7 mouse cellular contexts compared by ENCODE assay signal in the genomic region with DNA sequence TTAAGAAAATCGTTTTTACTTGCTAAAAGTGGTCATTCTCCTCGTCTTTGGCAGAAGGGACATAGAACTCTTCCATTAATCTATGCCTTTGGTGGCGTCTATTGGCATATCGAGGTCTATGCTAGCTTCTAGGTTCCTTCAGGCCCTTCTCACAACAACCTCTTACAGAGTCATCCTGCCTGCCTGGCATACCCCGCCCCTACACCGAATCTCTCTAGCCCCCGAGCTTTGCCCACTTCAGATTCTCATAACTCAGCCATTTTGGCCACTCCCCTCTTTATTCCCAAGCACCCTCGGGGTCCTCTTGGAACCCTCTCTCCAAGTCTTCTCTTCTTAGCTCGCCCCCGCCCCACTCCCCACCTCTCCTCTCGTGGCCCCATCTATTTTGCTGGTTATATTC. TPM values are rescaled to one million over a fixed set of nuclear protein-coding genes. Genes with fewer than 3 reads are reported as not detected.
DNase-seq lines count a peak whose midpoint lies in the region; ATAC-seq and TF ChIP-seq lines count a peak whose summit lies in the region.

No protein-coding gene starts in this region.

- H3K4me3 ChIP-seq in embryonic facial prominence, embryonic 13.5 days = peak overlapping the region; percentile 74
- H3K4me3 ChIP-seq in intestine, postnatal 0 days (ENCODE audit: low read depth, low read length) = peak overlapping the region; percentile 67
- H3K4me3 ChIP-seq in neural tube, embryonic 11.5 days (ENCODE audit: low read depth, low read length) = peak overlapping the region; percentile 55

- CTCF ChIA-PET in Patski (lab: Charles Lee) = interaction anchor here (1.1 to 1.3 kb wide), 2 partner anchors 20 to 51 kb away, joined by 3 to 4 read pairs; no protein-coding TSS in a partner anchor

- peak; percentile 32 for ATAC-seq in Patski
- peak; percentile 50; the same call in 1 of the 2 replicates for ATAC-seq in embryonic facial prominence, embryonic 13.5 days (ENCODE audit: insufficient number of reproducible peaks, insufficient read depth, low FRiP score, low TSS enrichment, low read depth)
- peak; percentile 32; the same call in 1 of the 2 replicates for ATAC-seq in intestine, postnatal 0 days
- 0 out of 2 replicates have a peak, but pooled peaks have one; percentile 46 for ATAC-seq in neural tube, embryonic 11.5 days (ENCODE audit: insufficient read depth, low FRiP score, low TSS enrichment)

- H3K36me3 ChIP-seq in embryonic facial prominence, embryonic 13.5 days = peaks cover 24% of the 10 kb centered on the region
- H3K36me3 ChIP-seq in intestine, postnatal 0 days (ENCODE audit: control insufficient read depth, insufficient read depth) = 0 out of 2 replicates have a peak, but pooled peaks cover 1% of the 10 kb centered on the region
- no peaks in the 10 kb centered on the region for H3K36me3 ChIP-seq in neural tube, embryonic 11.5 days (ENCODE audit: control insufficient read depth, insufficient read depth, low read length)

- no peaks in the 10 kb centered on the region for H3K27me3 ChIP-seq in Patski
- H3K27me3 ChIP-seq in embryonic facial prominence, embryonic 13.5 days = 0 out of 2 replicates have a peak, but pooled peaks cover 5% of the 10 kb centered on the region
- no peaks in the 10 kb centered on the region for H3K27me3 ChIP-seq in intestine, postnatal 0 days (replicated peaks; ENCODE audit: control insufficient read depth, insufficient read depth, low read length)
- H3K27me3 ChIP-seq in neural tube, embryonic 11.5 days (ENCODE audit: control insufficient read depth, insufficient read depth, low read length) = no peaks in the 10 kb centered on the region

- intact Hi-C loops in left cerebral cortex, postnatal 14 days (cut with DNase I) = loop anchor here (5.0 kb wide), 2 partner anchors 57 to 192 kb away; partner anchors contain the start of gene Ffar3
- intact Hi-C loops in left cerebral cortex, postnatal 10 days (cut with DNase I) = no loop called here

- TF ChIP-seq CTCF in Patski (IDR thresholded peaks at IDR 0.05) = no peak
- TF ChIP-seq CTCF in intestine, postnatal 0 days (IDR thresholded peaks at IDR 0.05; ENCODE audit: low read depth) = no peak

- H3K4me2 ChIP-seq in embryonic facial prominence, embryonic 13.5 days = peak overlapping the region; percentile 84
- H3K4me2 ChIP-seq in intestine, postnatal 0 days (replicated peaks; ENCODE audit: low read depth) = peak overlapping the region; percentile 94
- H3K4me2 ChIP-seq in neural tube, embryonic 11.5 days (ENCODE audit: low read depth) = peak overlapping the region; percentile 85

- DNase-seq in left cerebral cortex, postnatal 14 days (ENCODE audit: low spot score in 2 of 2) = peak; percentile 6 to 22
- DNase-seq in left cerebral cortex, postnatal 10 days (ENCODE audit: extremely low spot score in 1 of 2, low spot score in 2 of 2) = no peak
- DNase-seq in Patski (ENCODE audit: low read depth, low spot score) = no peak
- no peak for DNase-seq in neural tube, embryonic 11.5 days (ENCODE audit: low spot score)
- DNase-seq in spleen, postnatal 36 days (ENCODE audit: low spot score in 2 of 2) = no peak

- peaks cover 7% of the 10 kb centered on the region; the same call in 1 of the 2 replicates for H3K4me1 ChIP-seq in embryonic facial prominence, embryonic 13.5 days
- H3K4me1 ChIP-seq in intestine, postnatal 0 days (replicated peaks; ENCODE audit: control insufficient read depth, insufficient read depth, low read length) = 0 out of 2 replicates have a peak, but pooled peaks cover 6% of the 10 kb centered on the region
- no peaks in the 10 kb centered on the region for H3K4me1 ChIP-seq in neural tube, embryonic 11.5 days (ENCODE audit: control insufficient read depth, insufficient read depth, low read length)

- in situ Hi-C loops in Patski (cut with MboI; ENCODE audit: low pct_unique_long_range_greater_than_20kb) = no loop called here

- no peaks in the 10 kb centered on the region for H3K9me3 ChIP-seq in embryonic facial prominence, embryonic 13.5 days
- no peaks in the 10 kb centered on the region for H3K9me3 ChIP-seq in intestine, postnatal 0 days (ENCODE audit: control insufficient read depth)
- no peaks in the 10 kb centered on the region for H3K9me3 ChIP-seq in neural tube, embryonic 11.5 days (ENCODE audit: control insufficient read depth, low read length)

- H3K27ac ChIP-seq in embryonic facial prominence, embryonic 13.5 days = peak overlapping the region; percentile 71; the same call in 1 of the 2 replicates
- H3K27ac ChIP-seq in intestine, postnatal 0 days (ENCODE audit: low read depth, low read length) = no peak overlapping the region
- H3K27ac ChIP-seq in neural tube, embryonic 11.5 days (ENCODE audit: low read depth, low read length) = no peak overlapping the region

- POLR2A ChIA-PET in Patski (lab: Charles Lee) = interaction anchor here (0.5 to 1.7 kb wide), 4 partner anchors 14 to 66 kb away, joined by 3 to 5 read pairs (median 3); partner anchors contain the start of gene Rbm42

- peak overlapping the region; percentile 84 for H3K9ac ChIP-seq in embryonic facial prominence, embryonic 13.5 days
- H3K9ac ChIP-seq in intestine, postnatal 0 days (ENCODE audit: low read depth, low read length) = peak overlapping the region; percentile 59
- peak overlapping the region; percentile 55 for H3K9ac ChIP-seq in neural tube, embryonic 11.5 days (ENCODE audit: low read length)

- WGBS in embryonic facial prominence, embryonic 13.5 days = 8% methylated on average over 11 of the region's 11 CpGs
- whole genome bisulfite sequencing in intestine, postnatal 0 days = 7% methylated on average over 11 of the region's 11 CpGs
- 7% methylated on average over 11 of the region's 11 CpGs for WGBS in neural tube, embryonic 11.5 days

RNA-seq across cellular contexts. Expression of gene Haus5, which starts 0.5 kb away (rescaled TPM):
- 1 to 10 TPM; 5.9 to 6.5 TPM for total RNA-seq in left cerebral cortex, postnatal 14 days (2021)
- total RNA-seq in left cerebral cortex, postnatal 10 days (2021) = 1 to 10 TPM; 7.1 to 7.3 TPM
- polyA plus RNA-seq in Patski (2021) = 13.3 TPM
- 51.0 and 51.3 TPM in 2 replicates for polyA plus RNA-seq in embryonic facial prominence, embryonic 13.5 days (2015; fragmentation: Nextera tagmentation; extraction: Ambion mirVana)
- polyA plus RNA-seq in intestine, postnatal 0 days (2015; fragmentation: Nextera tagmentation; extraction: Ambion mirVana) = 38.3 and 38.7 TPM in 2 replicates
- 49.4 and 57.7 TPM in 2 replicates for polyA plus RNA-seq in neural tube, embryonic 11.5 days (2014; fragmentation: Nextera tagmentation; extraction: Ambion mirVana)

RNA-seq across cellular contexts. Expression of gene Pmis2, which starts 6.1 kb away (rescaled TPM):
- not detected for total RNA-seq in left cerebral cortex, postnatal 14 days (2021)
- total RNA-seq in left cerebral cortex, postnatal 10 days (2021) = not detected
- polyA plus RNA-seq in Patski (2021) = not detected
- not detected in 2 replicates for polyA plus RNA-seq in embryonic facial prominence, embryonic 13.5 days (2015; fragmentation: Nextera tagmentation; extraction: Ambion mirVana)
- polyA plus RNA-seq in intestine, postnatal 0 days (2015; fragmentation: Nextera tagmentation; extraction: Ambion mirVana) = not detected in 2 replicates
- polyA plus RNA-seq in neural tube, embryonic 11.5 days (2014; fragmentation: Nextera tagmentation; extraction: Ambion mirVana) = not detected in 2 replicates

RNA-seq across cellular contexts. Expression of gene Rbm42, which starts 15.2 kb away (rescaled TPM):
- 10 to 100 TPM; 67.9 to 69.0 TPM for total RNA-seq in left cerebral cortex, postnatal 14 days (2021)
- 10 to 100 TPM; 68.0 to 72.2 TPM for total RNA-seq in left cerebral cortex, postnatal 10 days (2021)
- 92.6 TPM for polyA plus RNA-seq in Patski (2021)
- polyA plus RNA-seq in embryonic facial prominence, embryonic 13.5 days (2015; fragmentation: Nextera tagmentation; extraction: Ambion mirVana) = 128 and 139 TPM in 2 replicates
- 87.8 and 88.9 TPM in 2 replicates for polyA plus RNA-seq in intestine, postnatal 0 days (2015; fragmentation: Nextera tagmentation; extraction: Ambion mirVana)
- polyA plus RNA-seq in neural tube, embryonic 11.5 days (2014; fragmentation: Nextera tagmentation; extraction: Ambion mirVana) = 133 and 134 TPM in 2 replicates

RNA-seq across cellular contexts. Expression of gene Etv2, which starts 29.7 kb away (rescaled TPM):
- not detected for total RNA-seq in left cerebral cortex, postnatal 14 days (2021)
- total RNA-seq in left cerebral cortex, postnatal 10 days (2021) = not detected
- polyA plus RNA-seq in Patski (2021) = not detected
- not detected in 2 replicates for polyA plus RNA-seq in embryonic facial prominence, embryonic 13.5 days (2015; fragmentation: Nextera tagmentation; extraction: Ambion mirVana)
- not detected in 2 replicates for polyA plus RNA-seq in intestine, postnatal 0 days (2015; fragmentation: Nextera tagmentation; extraction: Ambion mirVana)
- not detected in 2 replicates for polyA plus RNA-seq in neural tube, embryonic 11.5 days (2014; fragmentation: Nextera tagmentation; extraction: Ambion mirVana)

RNA-seq across cellular contexts. Expression of gene 2200002J24Rik, which starts 33.4 kb away (rescaled TPM):
- not detected for total RNA-seq in left cerebral cortex, postnatal 14 days (2021)
- total RNA-seq in left cerebral cortex, postnatal 10 days (2021) = not detected
- polyA plus RNA-seq in Patski (2021) = 0.13 TPM
- polyA plus RNA-seq in embryonic facial prominence, embryonic 13.5 days (2015; fragmentation: Nextera tagmentation; extraction: Ambion mirVana) = not detected in 2 replicates
- polyA plus RNA-seq in intestine, postnatal 0 days (2015; fragmentation: Nextera tagmentation; extraction: Ambion mirVana) = 4.6 and 6.0 TPM in 2 replicates
- 0.58 TPM in 1 of 2 replicates, not detected in the other for polyA plus RNA-seq in neural tube, embryonic 11.5 days (2014; fragmentation: Nextera tagmentation; extraction: Ambion mirVana)

Comparison
In these comparisons a context has a peak if more than half of its experiments do, and no peak if none do; other contexts are left out.
1. DNase-seq: peak in left cerebral cortex, postnatal 14 days (2 of 2); none in left cerebral cortex, postnatal 10 days (0 of 2), Patski (single experiment), neural tube, embryonic 11.5 days (single experiment) and spleen, postnatal 36 days (0 of 2).
2. Peak in every context shown above with its lines, with median percentiles within 50 percentile points of each other: ATAC-seq, H3K4me2 ChIP-seq, H3K4me3 ChIP-seq and H3K9ac ChIP-seq.